8 mouse cellular contexts compared by ENCODE assay signal in genomic region chr16:16303138-16303827, GRCm38 (mm10). TPM values are rescaled to one million over a fixed set of nuclear protein-coding genes. Genes with fewer than 3 reads are reported as not detected.
A peak's percentile ranks its signal among the peaks of the same experiment; 100 is the strongest.
DNase-seq lines count a peak whose midpoint lies in the region; ATAC-seq and TF ChIP-seq lines count a peak whose summit lies in the region.

No protein-coding gene starts in this region.

- H3K9ac ChIP-seq in embryonic facial prominence, embryonic 15.5 days = peak overlapping the region; percentile 82
- H3K9ac ChIP-seq in heart, embryonic 12.5 days = peak overlapping the region; percentile 86
- H3K9ac ChIP-seq in lung, embryonic 14.5 days = peak overlapping the region; percentile 91

- ATAC-seq in embryonic facial prominence, embryonic 15.5 days (ENCODE audit: insufficient number of reproducible peaks, low FRiP score, low TSS enrichment, low read depth) = peak; percentile 55
- peak; percentile 68 for ATAC-seq in heart, embryonic 12.5 days (ENCODE audit: insufficient number of reproducible peaks, low FRiP score)
- ATAC-seq in lung, embryonic 14.5 days (ENCODE audit: insufficient read depth) = peak; percentile 64

- H3K27me3 ChIP-seq in embryonic facial prominence, embryonic 15.5 days = no peaks in the 10 kb centered on the region
- no peaks in the 10 kb centered on the region for H3K27me3 ChIP-seq in heart, embryonic 12.5 days (replicated peaks)
- no peaks in the 10 kb centered on the region for H3K27me3 ChIP-seq in lung, embryonic 14.5 days (ENCODE audit: insufficient read depth, low read length)

- no peak; the same call in 1 of the 2 replicates for TF ChIP-seq CTCF in bone marrow macrophage, adult 2 months (IDR thresholded peaks at IDR 0.05; ENCODE audit: low read depth, low read length)
- TF ChIP-seq CTCF in lung, embryonic 14.5 days (IDR thresholded peaks at IDR 0.05; ENCODE audit: low read depth) = no peak
- TF ChIP-seq CTCF in olfactory bulb, adult 2 months (IDR thresholded peaks at IDR 0.05; ENCODE audit: insufficient read depth, low read depth, low read length) = no peak

- WGBS in embryonic facial prominence, embryonic 15.5 days = under 1% methylated on average over 61 of the region's 61 CpGs
- WGBS in heart, embryonic 12.5 days = 0% methylated on average over 61 of the region's 61 CpGs
- under 1% methylated on average over 60 of the region's 61 CpGs for WGBS in lung, embryonic 14.5 days
- under 1% methylated on average over 60 of the region's 61 CpGs for WGBS in olfactory bulb, adult 2 months

- peaks cover 8% of the 10 kb centered on the region for H3K4me1 ChIP-seq in bone marrow macrophage, adult 2 months (ENCODE audit: control insufficient read depth, insufficient read depth, low read length)
- H3K4me1 ChIP-seq in embryonic facial prominence, embryonic 15.5 days = peaks cover 5% of the 10 kb centered on the region; the same call in 1 of the 2 replicates
- peaks cover 9% of the 10 kb centered on the region for H3K4me1 ChIP-seq in heart, embryonic 12.5 days (replicated peaks)
- H3K4me1 ChIP-seq in lung, embryonic 14.5 days (ENCODE audit: insufficient read depth) = peaks cover 3% of the 10 kb centered on the region; the same call in 1 of the 2 replicates
- H3K4me1 ChIP-seq in olfactory bulb, adult 2 months (ENCODE audit: control insufficient read depth, insufficient read depth, low read length) = no peaks in the 10 kb centered on the region

- H3K36me3 ChIP-seq in embryonic facial prominence, embryonic 15.5 days = peaks cover 20% of the 10 kb centered on the region
- H3K36me3 ChIP-seq in heart, embryonic 12.5 days = peaks cover 15% of the 10 kb centered on the region
- H3K36me3 ChIP-seq in lung, embryonic 14.5 days (ENCODE audit: insufficient read depth) = peaks cover 22% of the 10 kb centered on the region

- no peaks in the 10 kb centered on the region for H3K9me3 ChIP-seq in embryonic facial prominence, embryonic 15.5 days (replicated peaks)
- H3K9me3 ChIP-seq in heart, embryonic 12.5 days (replicated peaks) = no peaks in the 10 kb centered on the region
- H3K9me3 ChIP-seq in lung, embryonic 14.5 days (ENCODE audit: low read depth, low read length) = no peaks in the 10 kb centered on the region

- peak; percentile 79 for DNase-seq in ES-CJ7 (ENCODE audit: low read depth, low spot score)
- peak; percentile 66 for DNase-seq in kidney, postnatal 10 days
- peak; percentile 63 for DNase-seq in lung, embryonic 14.5 days
- peak; percentile 18 to 29 for DNase-seq in thymus, postnatal 10 days (ENCODE audit: low spot score in 2 of 2)

- peak overlapping the region; percentile 83 for H3K4me2 ChIP-seq in embryonic facial prominence, embryonic 15.5 days (replicated peaks)
- peak overlapping the region; percentile 90 for H3K4me2 ChIP-seq in heart, embryonic 12.5 days
- peak overlapping the region; percentile 77 for H3K4me2 ChIP-seq in lung, embryonic 14.5 days

- peak overlapping the region; percentile 89 for H3K4me3 ChIP-seq in bone marrow macrophage, adult 2 months (ENCODE audit: insufficient read depth, low read length)
- H3K4me3 ChIP-seq in embryonic facial prominence, embryonic 15.5 days (replicated peaks) = peak overlapping the region; percentile 92
- peak overlapping the region; percentile 84 for H3K4me3 ChIP-seq in heart, embryonic 12.5 days
- peak overlapping the region; percentile 96 for H3K4me3 ChIP-seq in lung, embryonic 14.5 days (ENCODE audit: low read depth, low read length)
- peak overlapping the region; percentile 84 for H3K4me3 ChIP-seq in olfactory bulb, adult 2 months (ENCODE audit: insufficient read depth, low read depth, low read length)

- peak overlapping the region; percentile 57 for H3K27ac ChIP-seq in bone marrow macrophage, adult 2 months (ENCODE audit: insufficient read depth, low read depth, low read length)
- H3K27ac ChIP-seq in embryonic facial prominence, embryonic 15.5 days (replicated peaks) = peak overlapping the region; percentile 96
- H3K27ac ChIP-seq in heart, embryonic 12.5 days (ENCODE audit: poor library complexity, severe bottlenecking) = peak overlapping the region; percentile 88
- peak overlapping the region; percentile 97 for H3K27ac ChIP-seq in lung, embryonic 14.5 days (ENCODE audit: low read depth)
- H3K27ac ChIP-seq in olfactory bulb, adult 2 months (ENCODE audit: insufficient read depth, low read depth, low read length) = peak overlapping the region; percentile 31; the same call in 1 of the 2 replicates

- no peak for TF ChIP-seq POLR2A in bone marrow macrophage, adult 2 months (IDR thresholded peaks at IDR 0.05; ENCODE audit: borderline replicate concordance, low read depth, low read length)
- TF ChIP-seq POLR2A in olfactory bulb, adult 2 months (IDR thresholded peaks at IDR 0.05; ENCODE audit: insufficient read depth, low read depth, low read length) = no peak

RNA-seq across cellular contexts. Expression of gene Yars2, which starts 0.5 kb away (rescaled TPM):
- 8.2 and 9.7 TPM in 2 replicates for polyA plus RNA-seq in bone marrow macrophage, adult 2 months (2012; ENCODE audit: insufficient read depth, insufficient read length, missing spikeins)
- 31.0 and 33.0 TPM in 2 replicates for polyA plus RNA-seq in embryonic facial prominence, embryonic 15.5 days (2015; fragmentation: Nextera tagmentation; extraction: Ambion mirVana)
- 51.2 and 54.3 TPM in 2 replicates for polyA plus RNA-seq in heart, embryonic 12.5 days (2016; fragmentation: Nextera tagmentation; extraction: Ambion mirVana)
- polyA plus RNA-seq in lung, embryonic 14.5 days (2014; fragmentation: Nextera tagmentation; extraction: Ambion mirVana) = 44.1 and 44.2 TPM in 2 replicates
- not detected in 2 replicates for polyA plus RNA-seq in olfactory bulb, adult 2 months (2012; ENCODE audit: insufficient read depth, insufficient read length, low replicate concordance, missing spikeins)

RNA-seq across cellular contexts. Expression of gene Dnm1l, which starts 55.5 kb away (rescaled TPM):
- 39.0 and 40.9 TPM in 2 replicates for polyA plus RNA-seq in bone marrow macrophage, adult 2 months (2012; ENCODE audit: insufficient read depth, insufficient read length, missing spikeins)
- 53.5 and 56.1 TPM in 2 replicates for polyA plus RNA-seq in embryonic facial prominence, embryonic 15.5 days (2015; fragmentation: Nextera tagmentation; extraction: Ambion mirVana)
- polyA plus RNA-seq in heart, embryonic 12.5 days (2016; fragmentation: Nextera tagmentation; extraction: Ambion mirVana) = 74.7 and 78.2 TPM in 2 replicates
- polyA plus RNA-seq in lung, embryonic 14.5 days (2014; fragmentation: Nextera tagmentation; extraction: Ambion mirVana) = 56.7 and 62.8 TPM in 2 replicates
- 157 and 290 TPM in 2 replicates for polyA plus RNA-seq in olfactory bulb, adult 2 months (2012; ENCODE audit: insufficient read depth, insufficient read length, low replicate concordance, missing spikeins)

Comparison
In these comparisons a context has a peak if more than half of its experiments do, and no peak if none do; other contexts are left out.
1. Peak in every context shown above with its lines: DNase-seq, ATAC-seq, H3K4me3 ChIP-seq and H3K27ac ChIP-seq.
2. DNase-seq: peak in every context shown above with its lines; median percentile 79 in ES-CJ7; 66 in kidney, postnatal 10 days; 63 in lung, embryonic 14.5 days; 24 in thymus, postnatal 10 days.
3. H3K27ac ChIP-seq: peak in every context shown above with its lines; median percentile 97 in lung, embryonic 14.5 days; 96 in embryonic facial prominence, embryonic 15.5 days; 88 in heart, embryonic 12.5 days; 57 in bone marrow macrophage, adult 2 months; 31 in olfactory bulb, adult 2 months.